Mouse (Mus musculus) hindbrain, embryonic 11.5 days (tissue): ENCODE results near the gene Fnbp1. TPM values are rescaled to one million over a fixed set of nuclear protein-coding genes. Genes with fewer than 3 reads are reported as not detected.
A peak's percentile ranks its signal among the peaks of the same experiment; 100 is the strongest.

Experiments used
- ATAC-seq: fragments of 200-750 bp; cut with Nextera tagmentation; 2 replicates; pipeline ENCODE4 v1.8.0; 2017; ENCODE audit warnings: mild to moderate bottlenecking, moderate TSS enrichment, moderate library complexity; ENCODE audit not compliant: low FRiP score
- DNase-seq: peaks from one replicate; pipeline ENCODE4 v3.0.0-alpha.2; 2015; ENCODE audit warnings: low spot score
- H3K27ac ChIP-seq: fragments of 300-500 bp; sonication (generic); 2 replicates; pipeline ENCODE4 v1.5.1; 2014; ENCODE audit warnings: mild to moderate bottlenecking, low read depth, low read length
- H3K27me3 ChIP-seq: fragments of 300-500 bp; sonication (generic); 2 replicates; pipeline ENCODE4 v1.6.1; 2014; ENCODE audit warnings: mild to moderate bottlenecking, low read length, moderate library complexity, mixed read lengths; ENCODE audit not compliant: control insufficient read depth, insufficient read depth
- H3K36me3 ChIP-seq: fragments of 300-500 bp; sonication (generic); 2 replicates; pipeline ENCODE4 v1.6.1; 2014; ENCODE audit warnings: mild to moderate bottlenecking, low read length, moderate library complexity, mixed read lengths; ENCODE audit not compliant: control insufficient read depth, insufficient read depth
- H3K4me1 ChIP-seq: fragments of 300-500 bp; sonication (generic); replicated peaks from 2 replicates; pipeline ENCODE4 v1.6.1; 2014; ENCODE audit warnings: low read length, mixed read lengths; ENCODE audit not compliant: control insufficient read depth, insufficient read depth
- H3K4me2 ChIP-seq: fragments of 300-500 bp; sonication (generic); replicated peaks from 2 replicates; pipeline ENCODE4 v1.6.1; 2014; ENCODE audit warnings: mild to moderate bottlenecking, low read depth, low read length
- H3K4me3 ChIP-seq: fragments of 300-500 bp; sonication (generic); 2 replicates; pipeline ENCODE4 v1.5.1; 2014; ENCODE audit warnings: low read depth, low read length
- H3K9ac ChIP-seq: fragments of 300-500 bp; sonication (generic); 2 replicates; pipeline ENCODE4 v1.6.1; 2014; ENCODE audit warnings: low read depth, low read length
- H3K9me3 ChIP-seq: fragments of 300-500 bp; sonication (generic); 2 replicates; pipeline ENCODE4 v1.6.1; 2016; ENCODE audit warnings: low read length; ENCODE audit not compliant: control insufficient read depth
- WGBS: fragments of 180-500 bp; shearing (Covaris S2); extraction: QIAGEN DNeasy Blood & Tissue Kit; methylation state at CpG from one replicate; pipeline ENCODE4 v1.1.7; 2014; 5-methylcytosine and 5-hydroxymethylcytosine counted together
- polyA plus RNA-seq: library from polyadenylated mRNA; unstranded; fragments of >200 nt; fragmentation: Nextera tagmentation; extraction: Ambion mirVana; gene quantifications from 2 replicates; pipeline ENCODE4 v1.2.1, GENCODE M21; 2014

The Fnbp1 gene
- polyA plus RNA-seq, 1 experiment from 2014 or later = 14.4 TPM

GRCm38 (mm10) chr2:31099079-31099478, 42.7 kb downstream of the Fnbp1 start:
- H3K4me2 ChIP-seq = no peak overlapping the region
- H3K4me3 ChIP-seq = no peak overlapping the region
- no peak overlapping the region for H3K9ac ChIP-seq
- H3K36me3 ChIP-seq = 0 out of 2 replicates have a peak, but pooled peaks cover 2% of the 10 kb centered on the region
- no peaks in the 10 kb centered on the region for H3K4me1 ChIP-seq
- no peaks in the 10 kb centered on the region for H3K9me3 ChIP-seq
- 86% methylated on average over 8 of the region's 8 CpGs for WGBS
- no peak for DNase-seq
- no peak overlapping the region for H3K27ac ChIP-seq
- no peak for ATAC-seq
- H3K27me3 ChIP-seq = no peaks in the 10 kb centered on the region

DNA sequence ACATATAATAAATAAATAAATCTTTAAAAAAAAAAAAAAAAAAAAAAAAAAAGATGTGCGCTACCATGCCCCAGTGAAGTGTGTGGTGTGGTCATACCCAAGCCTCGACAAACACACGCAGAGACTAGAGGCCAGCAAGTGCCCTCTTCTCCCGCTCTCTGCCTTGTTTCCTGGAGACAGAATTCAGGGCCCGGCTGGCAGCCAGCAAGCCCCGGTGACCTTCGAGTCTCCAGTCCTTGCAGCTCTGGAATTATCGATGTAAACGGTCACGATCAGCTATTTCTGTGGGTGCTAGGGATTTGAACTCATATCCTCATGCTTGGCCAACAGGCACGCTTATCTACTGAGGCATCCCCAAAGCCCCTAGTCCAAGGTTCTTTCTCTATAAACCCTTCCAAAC, 43.2 kb downstream of the Fnbp1 start:
- no peak overlapping the region for H3K4me3 ChIP-seq
- 0 out of 2 replicates have a peak, but pooled peaks cover 2% of the 10 kb centered on the region for H3K36me3 ChIP-seq
- no peaks in the 10 kb centered on the region for H3K27me3 ChIP-seq
- ATAC-seq (no peak), DNase-seq (no peak)
- WGBS = 94% methylated on average over 11 of the region's 11 CpGs
- H3K9ac ChIP-seq = no peak overlapping the region
- H3K9me3 ChIP-seq = no peaks in the 10 kb centered on the region
- no peak overlapping the region for H3K4me2 ChIP-seq
- H3K4me1 ChIP-seq = no peaks in the 10 kb centered on the region
- H3K27ac ChIP-seq = no peak overlapping the region

GRCm38 (mm10) chr2:31097276-31097675, 44.5 kb downstream of the Fnbp1 start:
- ATAC-seq = no peak
- Histone ChIP-seq H3K27me3 (no peaks in the 10 kb centered on the region), H3K4me1 (no peaks in the 10 kb centered on the region), H3K4me2 (no peak overlapping the region), H3K27ac (no peak overlapping the region), H3K9ac (no peak overlapping the region), H3K36me3 (0 out of 2 replicates have a peak, but pooled peaks cover 2% of the 10 kb centered on the region), H3K9me3 (no peaks in the 10 kb centered on the region), H3K4me3 (no peak overlapping the region)
- no peak for DNase-seq
- WGBS = 91% methylated on average over 2 of the region's 2 CpGs

GRCm38 (mm10) chr2:31096119-31096518, 45.7 kb downstream of the Fnbp1 start:
- H3K36me3 ChIP-seq = 0 out of 2 replicates have a peak, but pooled peaks cover 2% of the 10 kb centered on the region
- H3K27me3 ChIP-seq = no peaks in the 10 kb centered on the region
- H3K9me3 ChIP-seq = no peaks in the 10 kb centered on the region
- WGBS = 76% methylated on average over 15 of the region's 15 CpGs
- H3K27ac ChIP-seq = no peak overlapping the region
- no peak overlapping the region for H3K9ac ChIP-seq
- no peaks in the 10 kb centered on the region for H3K4me1 ChIP-seq
- H3K4me2 ChIP-seq = no peak overlapping the region
- no peak for ATAC-seq
- H3K4me3 ChIP-seq = no peak overlapping the region
- DNase-seq = no peak

GRCm38 (mm10) chr2:31094565-31094964, 47.2 kb downstream of the Fnbp1 start:
- Histone ChIP-seq H3K27ac (no peak overlapping the region), H3K27me3 (no peaks in the 10 kb centered on the region), H3K36me3 (no peaks in the 10 kb centered on the region), H3K4me3 (no peak overlapping the region), H3K9ac (no peak overlapping the region), H3K4me2 (no peak overlapping the region), H3K4me1 (no peaks in the 10 kb centered on the region), H3K9me3 (no peaks in the 10 kb centered on the region)
- ATAC-seq (no peak), DNase-seq (no peak)
- WGBS = 58% methylated on average over 5 of the region's 5 CpGs

GRCm38 (mm10) chr2:31092939-31093338, 48.9 kb downstream of the Fnbp1 start:
- Histone ChIP-seq H3K9me3 (no peaks in the 10 kb centered on the region), H3K4me2 (no peak overlapping the region), H3K27me3 (no peaks in the 10 kb centered on the region), H3K4me3 (no peak overlapping the region), H3K27ac (no peak overlapping the region), H3K4me1 (peaks cover 7% of the 10 kb centered on the region), H3K9ac (no peak overlapping the region), H3K36me3 (no peaks in the 10 kb centered on the region)
- no peak for ATAC-seq
- 92% methylated on average over 3 of the region's 3 CpGs for WGBS
- DNase-seq = no peak

DNA sequence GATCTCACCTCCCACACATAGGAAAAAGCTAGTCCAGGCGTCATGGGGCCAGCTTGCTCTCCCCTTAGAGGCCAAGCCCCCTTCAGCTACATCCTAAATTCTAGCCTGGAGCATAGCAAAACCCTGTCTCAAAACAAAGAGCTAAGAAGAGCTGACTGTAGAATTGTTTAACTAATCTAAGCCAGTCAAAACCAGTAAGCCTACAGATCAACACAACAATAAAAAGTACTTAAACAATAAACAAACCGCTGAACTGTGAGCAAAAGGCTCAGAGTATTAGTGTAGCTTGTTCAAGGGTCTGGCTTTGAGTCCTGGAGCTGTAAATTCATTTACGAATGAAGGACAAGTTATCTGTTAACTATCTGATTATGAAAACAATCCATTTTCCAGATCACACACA, 50.6 kb downstream of the Fnbp1 start:
- DNase-seq (no peak), ATAC-seq (no peak)
- no peak overlapping the region for H3K4me3 ChIP-seq
- H3K36me3 ChIP-seq = no peaks in the 10 kb centered on the region
- H3K27ac ChIP-seq = no peak overlapping the region
- no peak overlapping the region for H3K9ac ChIP-seq
- no peak overlapping the region for H3K4me2 ChIP-seq
- peaks cover 7% of the 10 kb centered on the region for H3K4me1 ChIP-seq
- 69% methylated on average over 3 of the region's 3 CpGs for WGBS
- no peaks in the 10 kb centered on the region for H3K27me3 ChIP-seq
- H3K9me3 ChIP-seq = no peaks in the 10 kb centered on the region

DNA sequence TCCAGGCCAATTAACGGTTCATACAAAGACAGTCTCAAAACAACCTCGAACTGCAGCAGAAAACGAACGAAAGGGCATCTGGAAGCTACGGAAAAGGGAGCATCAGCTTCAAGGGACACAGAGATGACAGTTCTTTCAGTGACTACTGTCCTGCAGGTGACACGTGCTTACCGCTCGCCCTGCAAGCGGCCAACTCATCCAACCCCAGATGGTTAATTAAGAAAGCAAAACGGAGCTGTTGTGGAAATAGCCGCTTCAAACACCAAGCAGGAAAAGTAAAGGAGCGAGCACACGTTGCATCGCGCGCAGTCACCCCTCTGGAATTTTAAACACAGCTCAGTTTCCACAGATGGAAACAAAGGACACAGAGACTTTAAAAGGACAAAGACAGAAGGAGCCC, 52.2 kb downstream of the Fnbp1 start:
- ATAC-seq (no peak), DNase-seq (no peak)
- peak overlapping the region; percentile 17; the same call in 1 of the 2 replicates for H3K27ac ChIP-seq
- peaks cover 7% of the 10 kb centered on the region for H3K4me1 ChIP-seq
- H3K4me2 ChIP-seq = no peak overlapping the region
- H3K9me3 ChIP-seq = no peaks in the 10 kb centered on the region
- WGBS = 77% methylated on average over 16 of the region's 16 CpGs
- H3K36me3 ChIP-seq = no peaks in the 10 kb centered on the region
- no peak overlapping the region for H3K9ac ChIP-seq
- H3K27me3 ChIP-seq = no peaks in the 10 kb centered on the region
- H3K4me3 ChIP-seq = no peak overlapping the region

DNA sequence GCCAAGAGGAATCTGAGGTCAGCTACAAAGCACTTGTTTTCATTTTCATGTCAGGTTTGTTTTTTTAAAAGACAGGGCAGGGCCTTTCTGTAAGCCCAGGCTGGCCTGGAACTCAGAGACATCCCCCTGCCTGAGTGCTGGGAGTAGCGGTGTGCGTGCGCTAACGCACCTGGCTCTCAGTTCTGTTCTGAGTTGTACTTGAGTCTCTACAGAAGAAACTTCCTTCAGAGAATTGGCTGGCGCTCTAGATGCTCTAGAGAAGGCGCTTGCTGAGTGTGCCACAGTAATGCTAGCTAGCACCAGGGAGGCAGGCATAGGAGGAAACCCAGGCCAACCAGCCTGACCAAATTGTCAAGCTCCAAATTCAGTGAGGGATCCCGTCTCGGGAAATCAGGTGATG, 52.9 kb downstream of the Fnbp1 start:
- H3K27ac ChIP-seq = peak overlapping the region; percentile 36; the same call in 1 of the 2 replicates
- H3K4me1 ChIP-seq = peaks cover 7% of the 10 kb centered on the region
- no peaks in the 10 kb centered on the region for H3K9me3 ChIP-seq
- no peak overlapping the region for H3K9ac ChIP-seq
- no peak for ATAC-seq
- no peak overlapping the region for H3K4me2 ChIP-seq
- no peak overlapping the region; the same call in 1 of the 2 replicates for H3K4me3 ChIP-seq
- DNase-seq = no peak
- WGBS = 81% methylated on average over 8 of the region's 8 CpGs
- H3K36me3 ChIP-seq = 0 out of 2 replicates have a peak, but pooled peaks cover 3% of the 10 kb centered on the region
- no peaks in the 10 kb centered on the region for H3K27me3 ChIP-seq
